Mouse (Mus musculus): ENCODE data around the gene Pgap3. TPM values are rescaled to one million over a fixed set of nuclear protein-coding genes. Genes with fewer than 3 reads are reported as not detected.

Gene Pgap3
- 1 to 10 TPM; 4.0 to 4.1 TPM for total RNA-seq (2023)

DNA sequence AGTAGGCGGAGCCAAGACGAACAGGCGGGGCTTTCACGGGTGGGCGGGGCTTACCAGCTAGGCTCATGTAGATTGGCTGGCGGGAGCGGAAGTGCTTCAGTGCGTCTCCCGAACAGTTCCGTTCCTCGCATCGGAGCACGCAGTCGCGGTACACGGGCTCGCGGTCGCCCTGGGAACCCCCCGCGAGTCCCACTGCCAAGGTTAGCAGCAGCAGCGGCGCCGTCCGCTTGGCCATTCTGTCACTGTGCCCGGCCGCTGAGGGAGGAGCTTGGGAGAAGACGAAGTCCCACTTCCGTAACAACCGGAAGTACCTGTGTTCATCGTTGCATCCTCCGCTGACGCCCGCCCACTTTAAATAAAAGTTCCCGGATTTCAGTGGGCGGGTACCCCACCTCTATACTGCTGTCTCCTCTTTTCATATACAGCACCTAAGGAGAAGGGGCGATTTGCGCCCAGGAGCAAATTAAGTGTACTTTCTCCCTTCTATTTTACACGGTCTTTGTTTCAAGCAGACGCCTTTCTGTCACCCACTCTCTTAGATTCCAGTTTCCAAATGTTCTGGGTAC, at the start of gene Pgap3:
Pgap3 (minus strand) TSS at position 330 of the 566 bp plus-strand sequence.

DNA sequence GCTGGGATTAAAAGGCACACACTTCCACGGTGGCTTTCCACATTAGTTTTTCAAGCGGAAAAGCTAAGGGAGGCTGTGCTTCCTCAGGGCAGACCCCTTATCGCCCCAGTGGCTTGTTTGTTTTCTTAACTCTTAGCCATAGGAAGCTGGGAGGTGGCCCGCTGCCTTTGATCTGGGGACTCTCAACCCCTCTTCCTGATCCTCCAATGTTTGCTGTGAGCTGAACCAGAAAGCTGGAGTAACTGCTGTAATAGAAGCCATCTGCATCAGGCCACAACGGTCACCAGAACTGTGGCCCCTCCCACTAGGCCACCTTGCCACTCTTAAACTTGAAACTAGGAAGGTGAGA, 45.9 kb upstream of the Pgap3 start, which contains the start of gene Grb7:
Grb7 (plus strand) TSS at position 182 of the 349 bp plus-strand sequence.

DNA sequence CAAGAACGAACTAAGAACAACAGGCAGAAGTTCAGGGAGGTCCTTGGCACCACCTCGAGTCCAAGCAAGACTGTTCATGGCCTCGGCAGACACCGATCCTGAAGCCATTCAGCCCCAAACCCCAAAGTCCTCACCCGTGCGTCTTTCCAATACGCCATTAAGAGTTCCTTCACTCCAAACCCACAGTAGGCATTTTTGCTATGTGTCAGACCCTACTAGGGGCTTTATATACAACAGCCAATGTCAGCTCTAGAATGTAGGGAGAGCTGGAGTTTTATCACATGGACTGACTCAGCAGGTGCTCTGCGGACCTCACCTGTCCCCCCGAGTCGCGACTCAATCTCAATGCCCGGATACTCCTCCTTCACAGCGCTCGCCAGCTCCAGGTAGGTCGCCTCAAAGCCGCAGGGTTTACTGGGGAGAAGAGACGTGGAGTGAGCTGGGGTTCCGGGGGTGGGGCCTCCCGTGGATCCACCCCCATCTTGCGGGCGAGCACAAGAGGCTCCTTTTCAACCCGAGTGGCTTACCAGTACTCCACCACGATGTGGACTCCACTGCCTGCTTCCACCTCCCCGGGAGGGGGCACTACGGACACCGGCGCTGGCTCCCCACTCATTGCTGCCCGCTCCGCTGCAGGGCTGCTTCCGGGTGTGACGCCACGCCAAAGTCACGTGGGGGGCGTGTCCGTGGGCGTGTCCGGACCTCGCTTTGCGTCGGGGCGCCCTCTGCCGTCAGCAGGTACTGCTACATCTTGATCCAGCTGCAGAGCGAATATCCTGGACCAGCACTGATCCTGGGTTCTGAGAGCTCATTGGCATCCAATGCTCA, 38.3 kb upstream of the Pgap3 start, which contains the start of gene Mien1:
Mien1 (minus strand) TSS at position 661 of the 828 bp plus-strand sequence.

DNA sequence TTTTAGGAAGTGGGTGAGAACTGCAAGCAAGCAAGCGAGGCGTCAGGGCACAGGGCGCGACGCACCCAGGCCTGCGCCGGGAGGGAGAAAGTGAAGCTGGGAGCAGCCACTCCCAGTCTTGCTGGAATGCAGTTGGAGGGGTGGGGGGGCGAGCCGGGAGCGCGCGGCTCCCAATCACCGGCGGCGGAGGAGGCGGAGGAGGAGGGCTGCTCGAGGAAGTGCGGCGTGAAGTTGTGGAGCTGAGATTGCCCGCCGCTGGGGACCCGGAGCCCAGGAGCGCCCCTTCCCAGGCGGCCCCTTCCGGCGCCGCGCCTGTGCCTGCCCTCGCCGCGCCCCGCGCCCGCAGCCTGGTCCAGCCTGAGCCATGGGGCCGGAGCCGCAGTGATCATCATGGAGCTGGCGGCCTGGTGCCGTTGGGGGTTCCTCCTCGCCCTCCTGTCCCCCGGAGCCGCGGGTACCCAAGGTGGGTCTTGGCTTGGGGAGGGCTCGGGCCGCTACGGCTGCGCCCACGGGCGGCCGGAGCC, 12.0 kb upstream of the Pgap3 start, which contains the start of gene Erbb2:
Erbb2 (plus strand) TSS at position 198 of the 524 bp plus-strand sequence.

DNA sequence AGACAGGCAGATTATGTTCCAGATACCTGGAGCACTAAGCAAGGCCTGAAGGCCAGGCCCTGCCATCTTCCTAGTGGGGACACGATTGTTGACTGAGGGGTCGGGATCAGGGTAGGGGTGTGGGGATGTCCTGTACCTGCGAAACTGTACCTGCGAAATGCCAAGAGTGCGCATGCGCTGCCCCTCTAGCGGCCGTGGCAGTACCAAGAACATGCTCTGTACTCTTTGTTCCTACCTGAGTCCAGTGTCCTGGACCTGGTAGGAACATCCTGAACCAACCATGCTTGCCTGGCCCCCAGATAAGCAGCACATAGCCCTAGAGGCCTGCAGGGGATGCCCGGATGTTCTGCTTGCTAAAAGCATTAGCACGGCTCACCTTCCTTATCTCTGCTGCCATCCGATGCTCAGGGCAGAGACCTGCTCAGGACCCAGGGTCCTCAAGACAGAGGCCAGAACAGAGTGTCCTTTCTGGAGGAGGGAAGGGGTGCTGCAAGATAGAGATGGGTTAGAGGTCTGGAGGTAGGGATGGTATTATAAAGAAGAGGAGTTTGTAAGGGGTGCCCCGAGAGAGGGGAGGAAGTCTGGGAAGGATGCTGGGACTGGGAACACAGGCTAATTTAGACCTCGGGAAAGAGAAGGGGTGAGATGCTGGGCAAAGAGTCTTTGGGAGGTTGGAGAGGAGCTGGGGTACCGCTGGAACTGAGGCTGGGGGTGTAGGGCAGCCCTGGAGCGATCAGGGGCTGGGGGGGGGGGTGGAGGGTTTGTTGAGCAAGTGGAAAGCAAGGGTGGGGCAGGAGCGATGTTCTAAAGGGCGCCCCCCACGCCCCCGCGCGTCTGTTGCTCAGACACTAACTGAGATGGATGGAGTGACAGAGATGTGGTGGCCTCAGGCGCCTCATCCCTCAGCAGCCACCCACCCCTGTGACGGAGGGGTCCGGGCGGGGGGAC, 14.4 kb downstream of the Pgap3 start, which contains the start of gene Pnmt:
Pnmt (plus strand) TSS at position 813 of the 948 bp plus-strand sequence.

DNA sequence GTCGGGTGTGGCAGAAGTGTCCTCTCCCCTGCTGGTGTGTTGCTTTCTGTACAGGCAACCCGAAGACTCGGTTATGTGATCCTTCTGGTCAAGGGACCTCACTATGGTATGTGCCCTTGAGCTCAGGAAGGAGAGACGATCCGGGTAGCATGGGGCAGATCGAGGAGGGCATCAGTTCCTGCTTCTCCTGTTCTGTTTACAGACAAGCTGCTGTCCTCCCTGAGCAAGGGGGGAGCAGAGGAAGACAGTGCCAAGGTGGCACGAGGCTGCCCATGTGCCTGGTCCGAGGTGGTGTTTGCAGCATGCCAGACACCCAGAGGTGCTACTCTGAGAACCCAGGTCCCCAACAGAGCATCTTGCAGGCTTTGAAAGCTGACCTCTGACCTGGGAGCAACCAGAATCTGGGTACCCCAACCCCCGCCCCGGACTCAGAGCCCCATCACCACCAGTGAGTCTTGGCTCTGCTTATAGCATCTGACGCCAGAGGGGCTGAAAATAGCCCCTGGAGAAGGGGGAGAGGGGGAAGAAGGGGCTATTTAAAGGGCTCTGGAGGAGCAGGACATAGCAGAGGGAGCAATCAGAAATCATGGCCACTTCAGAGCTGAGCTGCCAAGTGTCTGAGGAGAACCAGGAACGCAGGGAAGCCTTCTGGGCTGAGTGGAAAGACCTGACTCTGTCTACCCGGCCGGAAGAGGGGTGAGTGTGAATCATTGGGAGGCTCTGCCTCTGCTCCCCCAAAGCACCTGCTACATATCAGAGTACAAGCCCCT, 16.8 kb downstream of the Pgap3 start, which contains the start of gene Tcap:
Tcap (plus strand) TSS at position 551 of the 770 bp plus-strand sequence.

DNA sequence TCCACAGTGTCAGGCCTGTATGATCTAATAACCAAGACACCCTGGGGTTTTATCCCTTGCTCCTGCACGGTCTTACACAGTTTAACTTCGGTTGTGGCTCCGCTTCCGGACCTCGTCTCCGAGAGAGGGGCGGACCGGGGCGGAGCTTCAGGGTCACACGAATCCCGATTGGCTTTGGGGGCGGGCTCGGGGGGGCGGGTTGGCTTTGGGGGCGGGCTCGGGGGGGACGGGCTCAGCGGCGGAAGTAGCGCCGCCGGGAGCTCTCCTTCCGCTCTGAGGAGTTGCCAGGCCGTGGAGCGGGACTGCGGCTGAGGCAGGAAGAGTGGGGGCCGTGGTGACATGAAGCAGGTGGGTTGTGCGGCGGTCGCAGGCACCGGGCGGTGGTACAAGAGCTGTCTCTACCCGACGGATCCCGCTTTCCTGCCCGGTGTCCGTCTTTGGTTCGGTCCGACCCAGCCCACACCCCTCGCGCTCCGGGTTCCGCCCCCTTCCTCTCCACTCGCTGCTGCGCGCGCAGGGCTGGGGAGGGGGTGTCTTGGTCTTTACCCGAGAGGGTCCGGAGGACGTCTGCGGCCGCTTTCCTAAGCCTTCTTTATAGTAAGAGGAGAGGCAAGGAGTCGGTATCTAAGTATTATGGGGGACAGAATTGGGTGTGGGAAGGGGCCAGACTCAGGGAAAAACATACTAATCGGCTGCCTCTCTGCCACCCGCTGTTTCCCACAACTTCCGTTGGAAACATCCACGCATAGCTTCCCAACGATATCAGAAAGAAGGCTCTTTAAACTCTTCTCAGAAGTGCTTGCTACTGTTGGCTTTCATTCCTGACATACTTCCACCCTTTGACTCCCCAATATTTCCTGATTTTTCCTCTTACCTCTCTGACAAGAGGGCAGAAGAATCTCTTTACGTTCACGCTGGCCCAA, 41.9 kb downstream of the Pgap3 start, which contains the start of gene Stard3:
Stard3 (plus strand) TSS at position 208 of the 923 bp plus-strand sequence.

DNA sequence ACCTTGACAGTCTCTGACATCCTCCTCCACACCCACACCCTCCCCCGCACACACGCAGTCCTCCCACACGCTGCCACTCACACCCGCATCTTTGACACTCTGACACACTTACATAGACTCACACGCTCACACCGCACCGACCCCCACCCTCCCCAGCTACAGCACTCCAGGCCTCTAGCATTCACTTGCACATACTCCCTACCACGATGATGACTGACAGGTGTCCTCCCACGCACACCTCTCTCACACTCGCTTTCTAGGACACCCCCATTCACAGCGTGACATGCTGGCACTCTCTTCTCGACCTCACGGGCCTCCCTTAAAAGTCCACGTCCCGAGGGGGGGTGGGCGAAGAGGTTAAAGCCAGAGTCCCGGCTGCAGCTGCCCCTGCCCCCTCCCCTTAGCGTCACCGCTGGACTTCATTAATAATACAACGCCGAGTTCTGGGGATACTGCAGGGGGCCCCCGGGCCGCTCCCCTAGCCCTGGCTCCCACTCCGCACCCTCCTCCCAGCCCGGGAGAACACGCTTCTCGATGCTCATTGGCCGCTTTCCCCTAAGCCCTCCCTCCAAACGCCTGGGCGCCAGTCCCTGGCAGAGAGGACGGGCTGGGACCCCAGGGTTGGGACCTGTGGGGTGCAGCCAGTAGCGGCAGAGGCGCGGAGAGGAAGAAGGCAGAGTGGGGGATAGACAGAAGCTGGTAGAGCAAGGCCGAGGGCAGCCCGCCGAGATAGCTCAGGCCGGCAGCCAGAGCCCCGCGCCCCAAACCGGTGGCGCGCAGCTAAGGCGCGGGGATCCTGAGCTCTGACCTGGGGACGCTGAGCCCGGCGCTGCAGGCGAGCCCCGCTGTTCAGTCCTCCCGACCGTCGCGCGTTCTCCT, 52.0 kb downstream of the Pgap3 start, which contains the start of gene Ppp1r1b:
Ppp1r1b (plus strand) TSS at position 322 of the 879 bp plus-strand sequence.

Other genes with a start within 250 kb of the Pgap3 start
- 10 to 100 TPM; 48.0 to 52.5 TPM for gene Med1, start 207.2 kb downstream of the Pgap3 start, total RNA-seq (2023)
- gene Cdk12, start 197.4 kb downstream of the Pgap3 start, total RNA-seq (2023), result 10 to 100 TPM; 71.2 to 74.7 TPM
- not detected for gene Neurod2, start 70.8 kb downstream of the Pgap3 start, total RNA-seq (2023)
- not detected for gene Ppp1r1b, start 52.1 kb downstream of the Pgap3 start, total RNA-seq (2023)
- gene Stard3, start 42.1 kb downstream of the Pgap3 start, total RNA-seq (2023), result 10 to 100 TPM; 69.1 to 91.2 TPM
- gene Tcap, start 16.7 kb downstream of the Pgap3 start, total RNA-seq (2023), result not detected
- not detected for gene Pnmt, start 14.0 kb downstream of the Pgap3 start, total RNA-seq (2023)
- gene Erbb2, start 12.0 kb upstream of the Pgap3 start, total RNA-seq (2023), result 1 to 10 TPM; 3.2 to 4.6 TPM
- 10 to 100 TPM; 55.1 to 60.0 TPM for gene Mien1, start 38.5 kb upstream of the Pgap3 start, total RNA-seq (2023)
- gene Grb7, start 45.9 kb upstream of the Pgap3 start, total RNA-seq (2023), result not detected
- gene Ikzf3, start 145.5 kb upstream of the Pgap3 start, total RNA-seq (2023), result 10 to 100 TPM; 19.1 to 27.8 TPM
- 1 to 10 TPM in 1 of 2 experiments, not detected in 1; 3.4 TPM for gene Zpbp2, start 150.6 kb upstream of the Pgap3 start, total RNA-seq (2023)
- gene Ormdl3, start 186.9 kb upstream of the Pgap3 start, total RNA-seq (2023), result 10 to 100 TPM; 10.9 to 11.8 TPM
- not detected for gene Lrrc3c, start 197.8 kb upstream of the Pgap3 start, total RNA-seq (2023)
- gene Gm12355, start 225.2 kb upstream of the Pgap3 start, total RNA-seq (2023), result 10 to 100 TPM; 15.7 to 17.2 TPM
- gene Gsdma3, start 225.9 kb upstream of the Pgap3 start, total RNA-seq (2023), result not detected
- not detected for gene Gsdma2, start 246.3 kb upstream of the Pgap3 start, total RNA-seq (2023)

Measured in monocyte, adult 59 days (primary cell).